Mouse (Mus musculus): ENCODE measurements around the gene Ccdc38. TPM values are rescaled to one million over a fixed set of nuclear protein-coding genes. Genes with fewer than 3 reads are reported as not detected.

Ccdc38 gene
- total RNA-seq, 2 experiments from 2014 or later = not detected

DNA sequence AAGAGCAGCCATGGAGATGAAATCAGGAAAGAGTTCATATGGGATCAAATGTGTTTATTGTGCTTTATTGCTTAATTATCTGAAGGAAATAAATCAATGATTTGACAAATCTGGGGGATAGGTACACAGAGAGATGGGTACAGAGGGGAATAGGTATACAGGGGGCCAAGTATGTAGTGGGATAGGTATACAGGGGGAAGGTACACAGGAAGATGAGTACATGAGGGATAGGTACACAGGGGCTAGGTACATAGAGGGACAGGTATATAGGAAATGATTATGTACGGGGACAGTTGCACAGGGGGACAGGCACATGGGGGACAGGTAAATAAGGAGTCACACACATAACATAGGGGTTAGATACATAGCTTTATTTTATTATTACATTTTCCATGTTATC lies 70.5 kb downstream of the Ccdc38 start:
- no peak for DNase-seq

DNA sequence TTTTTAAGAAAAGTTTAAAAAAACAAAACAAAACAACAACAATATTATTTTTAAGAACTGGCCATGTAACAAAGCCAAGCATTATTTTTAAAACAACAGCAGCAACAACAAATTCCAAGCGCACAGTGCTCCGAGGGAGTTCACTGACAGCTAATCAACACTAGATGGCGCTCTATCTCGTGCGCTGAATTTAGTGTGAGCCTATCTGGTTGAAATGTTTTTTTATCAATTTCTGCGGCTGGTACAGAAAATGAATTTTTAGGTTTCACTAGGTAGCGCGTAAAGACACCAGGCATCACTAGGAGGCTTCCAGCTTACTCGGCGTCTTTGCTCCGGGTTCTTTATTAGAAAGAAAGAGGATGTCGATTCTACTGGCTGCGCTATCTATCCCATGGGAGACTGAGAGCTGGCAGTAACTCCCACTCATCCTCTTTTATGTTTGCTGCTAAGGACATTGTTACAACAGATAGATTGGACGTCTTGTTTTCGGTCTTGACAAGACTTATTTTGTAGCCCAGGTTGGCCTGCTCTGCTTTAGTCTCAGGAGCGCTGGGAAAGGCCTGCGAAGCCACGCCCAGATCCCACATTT lies 71.1 kb downstream of the Ccdc38 start:
- peak; percentile 14 to 18 for DNase-seq

DNA sequence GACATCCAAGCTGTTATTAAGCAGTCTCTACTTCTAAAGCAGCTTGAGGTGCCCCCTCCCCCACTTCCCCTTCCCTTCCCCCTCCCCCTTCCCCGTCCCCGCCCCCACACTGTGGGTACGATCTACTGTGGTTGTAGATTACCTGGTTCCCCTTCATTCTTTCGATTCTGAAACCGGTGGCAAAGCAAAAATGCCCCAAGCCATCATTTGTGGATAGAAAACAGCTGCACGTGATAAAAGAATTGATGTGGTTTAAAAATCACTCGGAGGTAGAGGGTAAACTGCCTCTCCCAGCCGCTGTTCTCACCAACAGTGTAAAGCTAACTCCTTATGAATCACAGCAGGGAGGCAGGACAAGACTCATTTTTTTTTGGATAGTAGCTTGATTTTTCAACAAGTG lies 74.4 kb downstream of the Ccdc38 start:
- DNase-seq = no peak

DNA sequence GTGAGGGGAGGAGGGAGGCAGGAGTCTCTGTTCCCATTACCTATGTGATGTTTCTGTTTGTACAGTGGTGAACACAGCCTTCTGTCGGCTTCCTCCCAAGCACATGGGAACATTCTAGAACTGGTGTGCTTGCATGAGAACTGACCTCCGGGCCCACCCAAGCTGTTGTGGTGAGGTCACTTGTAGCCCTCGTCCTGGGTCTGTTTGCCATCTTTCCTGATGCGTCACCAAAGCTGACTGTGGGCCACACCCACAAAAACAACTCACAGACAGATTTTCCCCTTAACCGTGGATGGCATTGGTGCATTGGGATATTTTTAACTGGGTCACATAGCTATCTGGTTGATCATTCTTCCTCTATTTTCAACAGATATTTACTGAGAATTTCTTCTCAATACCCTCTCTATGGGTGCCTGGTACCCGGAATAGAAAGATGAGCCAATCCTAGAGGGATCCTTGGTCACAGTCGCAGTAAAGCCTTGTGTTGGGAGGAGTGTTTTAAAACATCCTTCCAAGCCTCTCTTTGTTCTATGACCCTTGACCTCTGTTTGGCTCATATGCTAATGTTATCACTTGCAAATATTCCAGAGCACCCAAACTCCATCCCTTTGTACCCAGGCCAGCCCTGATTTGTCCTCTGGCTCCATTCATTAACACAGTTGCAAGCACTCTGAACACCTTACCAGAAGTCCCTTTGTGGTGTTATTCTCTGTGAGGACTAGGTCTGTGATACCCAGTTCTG lies 80.2 kb downstream of the Ccdc38 start:
- DNase-seq = no peak

DNA sequence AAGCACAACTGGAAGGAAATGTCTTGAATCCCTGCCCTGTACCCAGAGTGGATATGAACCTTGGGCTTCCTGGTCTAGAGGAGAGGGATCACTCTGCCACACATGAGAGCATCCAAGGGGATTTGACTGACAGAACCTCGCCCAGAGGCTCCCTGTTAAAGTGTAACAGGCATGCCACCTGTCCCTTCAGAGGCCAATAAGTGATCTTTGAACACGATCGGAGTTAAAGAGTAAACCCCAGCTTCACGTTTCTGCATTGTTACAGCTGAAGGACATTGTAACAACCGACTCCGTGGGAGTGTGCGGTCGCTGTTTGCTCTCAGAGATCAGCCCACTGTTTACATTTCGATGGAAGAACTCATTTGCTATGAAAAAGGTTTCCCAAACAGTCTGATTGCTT lies 83.3 kb downstream of the Ccdc38 start:
- no peak for DNase-seq

GRCm38 (mm10) chr10:93624151-93624550 lies 83.7 kb downstream of the Ccdc38 start:
- DNase-seq = no peak

DNA sequence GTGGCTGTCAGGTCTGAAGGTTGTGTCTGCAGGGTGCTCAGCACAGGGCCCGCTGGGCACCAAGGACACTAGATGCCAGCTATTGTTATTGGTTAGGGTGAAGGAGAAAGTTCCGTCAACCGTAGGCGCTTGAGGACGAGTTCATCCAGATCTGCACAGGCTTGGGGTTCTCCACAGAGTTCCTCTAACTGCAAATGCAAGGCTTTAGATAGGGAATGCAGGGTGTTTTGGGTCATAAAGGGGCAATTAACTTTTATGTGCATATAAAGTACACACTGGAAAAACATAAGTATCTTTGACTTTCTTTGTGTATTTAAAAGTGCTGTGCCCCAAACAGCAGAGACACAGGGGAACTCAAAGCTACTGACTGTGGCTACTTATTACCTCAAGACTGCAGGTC lies 89.9 kb downstream of the Ccdc38 start:
- DNase-seq = no peak

DNA sequence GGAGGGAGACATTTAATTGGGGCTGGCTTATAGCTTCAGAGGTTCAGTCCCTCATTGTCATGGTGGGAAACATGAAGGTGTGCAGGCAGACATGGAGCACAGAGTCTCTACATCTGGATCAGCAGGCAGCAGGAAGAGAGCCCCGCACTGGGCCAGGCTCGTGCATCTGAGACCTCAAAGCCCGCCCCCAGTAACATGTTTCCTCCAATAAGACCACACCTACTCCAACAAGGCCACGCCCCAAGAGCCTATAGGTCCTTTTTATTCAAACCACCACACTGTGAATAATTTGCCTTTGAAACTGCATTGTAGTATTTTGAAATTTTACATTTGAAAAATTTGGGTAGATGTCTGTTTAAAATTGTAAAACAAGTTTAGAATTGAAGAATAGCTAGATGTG lies 91.7 kb downstream of the Ccdc38 start:
- no peak for DNase-seq

- DNase-seq = peak; percentile 12 to 32
Measured at GRCm38 (mm10) chr10:93633563-93633962, 93.1 kb downstream of the Ccdc38 start.

Other genes with a start within 250 kb of the Ccdc38 start
- gene Elk3, start 229.5 kb upstream of the Ccdc38 start, total RNA-seq (2021) = 1 to 10 TPM; 7.4 to 8.9 TPM
- 10 to 100 TPM; 53.5 to 59.1 TPM for gene Lta4h, start 87.2 kb upstream of the Ccdc38 start, total RNA-seq (2021)
- under 1 TPM in 1 of 2 experiments, not detected in 1; 0.25 TPM for gene Hal, start 51.9 kb upstream of the Ccdc38 start, total RNA-seq (2021)
- gene Amdhd1, start 599 bp upstream of the Ccdc38 start, total RNA-seq (2021) = under 1 TPM; 0.27 to 0.40 TPM
- 10 to 100 TPM; 11.7 to 12.6 TPM for gene Snrpf, start 49.1 kb downstream of the Ccdc38 start, total RNA-seq (2021)
- gene Ntn4, start 100.0 kb downstream of the Ccdc38 start, total RNA-seq (2021) = 1 to 10 TPM; 6.0 to 6.2 TPM

All from layer of hippocampus, postnatal 36 days (tissue).